Mouse (Mus musculus): ENCODE measurements around the gene Gata2. TPM values are rescaled to one million over a fixed set of nuclear protein-coding genes. Genes with fewer than 3 reads are reported as not detected.
A peak's percentile ranks its signal among the peaks of the same experiment; 100 is the strongest.

Gene Gata2
- polyA plus RNA-seq, 1 experiment from 2014 or later, result 28.3 TPM

- Histone ChIP-seq H3K27me3 (ENCODE audit: control insufficient read depth, insufficient read depth, low read length) (peaks cover 72% of the 10 kb centered on the region), H3K4me1 (ENCODE audit: control insufficient read depth, insufficient read depth, low read length) (peaks cover 6% of the 10 kb centered on the region), H3K4me3 (ENCODE audit: low read depth, low read length) (peak overlapping the region; percentile 3; the same call in 1 of the 2 replicates), H3K36me3 (replicated peaks; ENCODE audit: control insufficient read depth, insufficient read depth, low read depth, low read length) (no peaks in the 10 kb centered on the region), H3K4me2 (ENCODE audit: low read depth, low read length) (peak overlapping the region; percentile 2), H3K9me3 (replicated peaks; ENCODE audit: control insufficient read depth, low read length) (no peaks in the 10 kb centered on the region), H3K9ac (replicated peaks; ENCODE audit: low read length) (0 out of 2 replicates have a peak overlapping the region, but pooled peaks have one; percentile 18), H3K27ac (replicated peaks; ENCODE audit: low read depth, low read length) (no peak overlapping the region)
- ATAC-seq (replicated peaks; ENCODE audit: insufficient number of reproducible peaks, low FRiP score, low TSS enrichment, low read depth), result no peak
- peak; percentile 6 for DNase-seq (ENCODE audit: low spot score)
- 7% methylated on average over 15 of the region's 15 CpGs for WGBS
These were observed 8.4 kb downstream of the Gata2 start for GRCm38 (mm10) chr6:88201926-88202700.

GRCm38 (mm10) chr6:88202921-88203690 lies 9.4 kb downstream of the Gata2 start:
- Histone ChIP-seq H3K4me2 (ENCODE audit: low read depth, low read length) (peak overlapping the region; percentile 24; the same call in 1 of the 2 replicates), H3K27me3 (ENCODE audit: control insufficient read depth, insufficient read depth, low read length) (peaks cover 62% of the 10 kb centered on the region), H3K36me3 (replicated peaks; ENCODE audit: control insufficient read depth, insufficient read depth, low read depth, low read length) (no peaks in the 10 kb centered on the region), H3K4me3 (ENCODE audit: low read depth, low read length) (no peak overlapping the region), H3K27ac (replicated peaks; ENCODE audit: low read depth, low read length) (no peak overlapping the region), H3K9ac (replicated peaks; ENCODE audit: low read length) (no peak overlapping the region), H3K9me3 (replicated peaks; ENCODE audit: control insufficient read depth, low read length) (no peaks in the 10 kb centered on the region), H3K4me1 (ENCODE audit: control insufficient read depth, insufficient read depth, low read length) (peaks cover 3% of the 10 kb centered on the region)
- DNase-seq (ENCODE audit: low spot score) (peak; percentile 60), ATAC-seq (replicated peaks; ENCODE audit: insufficient number of reproducible peaks, low FRiP score, low TSS enrichment, low read depth) (peak; percentile 30)
- WGBS, result 1% methylated on average over 24 of the region's 24 CpGs

GRCm38 (mm10) chr6:88203791-88204405 lies 10.2 kb downstream of the Gata2 start:
- Histone ChIP-seq H3K9ac (replicated peaks; ENCODE audit: low read length) (no peak overlapping the region), H3K36me3 (replicated peaks; ENCODE audit: control insufficient read depth, insufficient read depth, low read depth, low read length) (no peaks in the 10 kb centered on the region), H3K9me3 (replicated peaks; ENCODE audit: control insufficient read depth, low read length) (no peaks in the 10 kb centered on the region), H3K27me3 (ENCODE audit: control insufficient read depth, insufficient read depth, low read length) (peaks cover 54% of the 10 kb centered on the region), H3K27ac (replicated peaks; ENCODE audit: low read depth, low read length) (no peak overlapping the region), H3K4me2 (ENCODE audit: low read depth, low read length) (peak overlapping the region; percentile 24; the same call in 1 of the 2 replicates), H3K4me1 (ENCODE audit: control insufficient read depth, insufficient read depth, low read length) (peaks cover 3% of the 10 kb centered on the region), H3K4me3 (ENCODE audit: low read depth, low read length) (0 out of 2 replicates have a peak overlapping the region, but pooled peaks have one; percentile 5)
- ATAC-seq (replicated peaks; ENCODE audit: insufficient number of reproducible peaks, low FRiP score, low TSS enrichment, low read depth), result no peak
- WGBS, result 5% methylated on average over 10 of the region's 10 CpGs
- DNase-seq (ENCODE audit: low spot score), result peak; percentile 38

GRCm38 (mm10) chr6:88204531-88205385 lies 11.1 kb downstream of the Gata2 start:
- DNase-seq (ENCODE audit: low spot score) (peak; percentile 15), ATAC-seq (replicated peaks; ENCODE audit: insufficient number of reproducible peaks, low FRiP score, low TSS enrichment, low read depth) (no peak)
- Histone ChIP-seq H3K27ac (replicated peaks; ENCODE audit: low read depth, low read length) (no peak overlapping the region), H3K9ac (replicated peaks; ENCODE audit: low read length) (no peak overlapping the region), H3K4me2 (ENCODE audit: low read depth, low read length) (no peak overlapping the region), H3K36me3 (replicated peaks; ENCODE audit: control insufficient read depth, insufficient read depth, low read depth, low read length) (no peaks in the 10 kb centered on the region), H3K4me1 (ENCODE audit: control insufficient read depth, insufficient read depth, low read length) (peaks cover 3% of the 10 kb centered on the region), H3K9me3 (replicated peaks; ENCODE audit: control insufficient read depth, low read length) (no peaks in the 10 kb centered on the region), H3K4me3 (ENCODE audit: low read depth, low read length) (0 out of 2 replicates have a peak overlapping the region, but pooled peaks have one; percentile 5), H3K27me3 (ENCODE audit: control insufficient read depth, insufficient read depth, low read length) (peaks cover 47% of the 10 kb centered on the region)
- 11% methylated on average over 25 of the region's 25 CpGs for WGBS

GRCm38 (mm10) chr6:88205386-88205700 lies 11.7 kb downstream of the Gata2 start:
- ATAC-seq (replicated peaks; ENCODE audit: insufficient number of reproducible peaks, low FRiP score, low TSS enrichment, low read depth), result no peak
- DNase-seq (ENCODE audit: low spot score), result no peak
- WGBS, result 23% methylated on average over 7 of the region's 7 CpGs
- Histone ChIP-seq H3K4me3 (ENCODE audit: low read depth, low read length) (no peak overlapping the region), H3K27me3 (ENCODE audit: control insufficient read depth, insufficient read depth, low read length) (peaks cover 41% of the 10 kb centered on the region), H3K36me3 (replicated peaks; ENCODE audit: control insufficient read depth, insufficient read depth, low read depth, low read length) (no peaks in the 10 kb centered on the region), H3K27ac (replicated peaks; ENCODE audit: low read depth, low read length) (no peak overlapping the region), H3K4me1 (ENCODE audit: control insufficient read depth, insufficient read depth, low read length) (peaks cover 3% of the 10 kb centered on the region), H3K4me2 (ENCODE audit: low read depth, low read length) (no peak overlapping the region), H3K9me3 (replicated peaks; ENCODE audit: control insufficient read depth, low read length) (no peaks in the 10 kb centered on the region), H3K9ac (replicated peaks; ENCODE audit: low read length) (no peak overlapping the region)

GRCm38 (mm10) chr6:88205937-88206336 lies 12.2 kb downstream of the Gata2 start:
- Histone ChIP-seq H3K4me3 (ENCODE audit: low read depth, low read length) (no peak overlapping the region), H3K9me3 (replicated peaks; ENCODE audit: control insufficient read depth, low read length) (no peaks in the 10 kb centered on the region), H3K9ac (replicated peaks; ENCODE audit: low read length) (no peak overlapping the region), H3K27me3 (ENCODE audit: control insufficient read depth, insufficient read depth, low read length) (peaks cover 35% of the 10 kb centered on the region), H3K4me1 (ENCODE audit: control insufficient read depth, insufficient read depth, low read length) (peaks cover 3% of the 10 kb centered on the region), H3K27ac (replicated peaks; ENCODE audit: low read depth, low read length) (no peak overlapping the region), H3K4me2 (ENCODE audit: low read depth, low read length) (no peak overlapping the region), H3K36me3 (replicated peaks; ENCODE audit: control insufficient read depth, insufficient read depth, low read depth, low read length) (no peaks in the 10 kb centered on the region)
- 13% methylated on average over 9 of the region's 9 CpGs for WGBS
- DNase-seq (ENCODE audit: low spot score) (peak; percentile 15), ATAC-seq (replicated peaks; ENCODE audit: insufficient number of reproducible peaks, low FRiP score, low TSS enrichment, low read depth) (no peak)

GRCm38 (mm10) chr6:88206566-88206965 lies 12.9 kb downstream of the Gata2 start:
- no peaks in the 10 kb centered on the region for H3K36me3 ChIP-seq (replicated peaks; ENCODE audit: control insufficient read depth, insufficient read depth, low read depth, low read length)
- H3K27me3 ChIP-seq (ENCODE audit: control insufficient read depth, insufficient read depth, low read length), result peaks cover 29% of the 10 kb centered on the region
- no peaks in the 10 kb centered on the region for H3K9me3 ChIP-seq (replicated peaks; ENCODE audit: control insufficient read depth, low read length)
- H3K27ac ChIP-seq (replicated peaks; ENCODE audit: low read depth, low read length), result no peak overlapping the region
- 46% methylated on average over 7 of the region's 7 CpGs for WGBS
- no peak overlapping the region for H3K4me2 ChIP-seq (ENCODE audit: low read depth, low read length)
- no peak for ATAC-seq (replicated peaks; ENCODE audit: insufficient number of reproducible peaks, low FRiP score, low TSS enrichment, low read depth)
- H3K4me3 ChIP-seq (ENCODE audit: low read depth, low read length), result no peak overlapping the region
- DNase-seq (ENCODE audit: low spot score), result no peak
- no peak overlapping the region for H3K9ac ChIP-seq (replicated peaks; ENCODE audit: low read length)
- H3K4me1 ChIP-seq (ENCODE audit: control insufficient read depth, insufficient read depth, low read length), result peaks cover 3% of the 10 kb centered on the region

Measured in embryonic facial prominence, embryonic 11.5 days (tissue).